Mouse (Mus musculus) lung, postnatal 0 days (tissue): Measurements from ENCODE around the gene Lcor. TPM values are rescaled to one million over a fixed set of nuclear protein-coding genes. Genes with fewer than 3 reads are reported as not detected.

Experiments used
- ATAC-seq: fragments of 200-750 bp; cut with Nextera tagmentation; 2 replicates; pipeline ENCODE4 v1.8.0; 2017; ENCODE audit warnings: moderate library complexity
- DNase-seq: peaks from one replicate; pipeline ENCODE4 v3.0.0-alpha.2; 2016; ENCODE audit warnings: low spot score
- H3K27ac ChIP-seq: fragments of 300-500 bp; sonication (generic); 2 replicates; pipeline ENCODE4 v1.5.1; 2014; ENCODE audit warnings: antibody characterized with exemption, mild to moderate bottlenecking, low read length, mixed read lengths
- H3K27me3 ChIP-seq: fragments of 300-500 bp; sonication (generic); replicated peaks from 2 replicates; pipeline ENCODE4 v1.6.1; 2014; ENCODE audit warnings: low read length, mixed read lengths; ENCODE audit not compliant: insufficient read depth
- H3K36me3 ChIP-seq: fragments of 300-500 bp; sonication (generic); 2 replicates; pipeline ENCODE4 v1.6.1; 2014; ENCODE audit warnings: low read length, mixed read lengths; ENCODE audit not compliant: insufficient read depth
- H3K4me1 ChIP-seq: fragments of 300-500 bp; sonication (generic); 2 replicates; pipeline ENCODE4 v1.6.1; 2014; ENCODE audit warnings: antibody characterized with exemption, low read depth, low read length, mixed read lengths; ENCODE audit not compliant: insufficient read depth
- H3K4me2 ChIP-seq: fragments of 300-500 bp; sonication (generic); replicated peaks from 2 replicates; pipeline ENCODE4 v1.6.1; 2014; ENCODE audit warnings: low read depth, mild to moderate bottlenecking, low read length, moderate library complexity, mixed read lengths
- H3K4me3 ChIP-seq: fragments of 300-500 bp; sonication (generic); 2 replicates; pipeline ENCODE4 v1.5.1; 2014; ENCODE audit warnings: low read depth, low read length
- H3K9ac ChIP-seq: fragments of 300-500 bp; sonication (generic); replicated peaks from 2 replicates; pipeline ENCODE4 v1.6.1; 2014; ENCODE audit warnings: low read depth, mild to moderate bottlenecking
- H3K9me3 ChIP-seq: fragments of 300-500 bp; sonication (generic); 2 replicates; pipeline ENCODE4 v1.6.1; 2016; ENCODE audit warnings: low read length, mixed read lengths
- CTCF ChIP-seq: IDR thresholded peaks from 2 replicates; pipeline ENCODE4 v1.5.1; 2016; ENCODE audit warnings: antibody characterized with exemption, mild to moderate bottlenecking
- EP300 ChIP-seq: IDR thresholded peaks from 2 replicates; pipeline ENCODE4 v1.6.1; 2016; ENCODE audit warnings: antibody characterized with exemption, mild to moderate bottlenecking, control low read depth
- WGBS: fragments of 180-500 bp; shearing (Covaris S2); extraction: QIAGEN DNeasy Blood & Tissue Kit; methylation state at CpG from one replicate; pipeline ENCODE4 v1.1.7; 2014; 5-methylcytosine and 5-hydroxymethylcytosine counted together
- microRNA-seq: library from miRNA; unstranded; fragments of <30 nt; microRNA quantifications from one replicate; pipeline ENCODE4, GENCODE M21; 2016
- polyA plus RNA-seq: library from polyadenylated mRNA; unstranded; fragments of >200 nt; fragmentation: Nextera tagmentation; extraction: Ambion mirVana; gene quantifications from 2 replicates; pipeline ENCODE4 v1.2.1, GENCODE M21; 2015

The Lcor gene
- polyA plus RNA-seq, 1 experiment from 2014 or later = 10.8 TPM

DNA sequence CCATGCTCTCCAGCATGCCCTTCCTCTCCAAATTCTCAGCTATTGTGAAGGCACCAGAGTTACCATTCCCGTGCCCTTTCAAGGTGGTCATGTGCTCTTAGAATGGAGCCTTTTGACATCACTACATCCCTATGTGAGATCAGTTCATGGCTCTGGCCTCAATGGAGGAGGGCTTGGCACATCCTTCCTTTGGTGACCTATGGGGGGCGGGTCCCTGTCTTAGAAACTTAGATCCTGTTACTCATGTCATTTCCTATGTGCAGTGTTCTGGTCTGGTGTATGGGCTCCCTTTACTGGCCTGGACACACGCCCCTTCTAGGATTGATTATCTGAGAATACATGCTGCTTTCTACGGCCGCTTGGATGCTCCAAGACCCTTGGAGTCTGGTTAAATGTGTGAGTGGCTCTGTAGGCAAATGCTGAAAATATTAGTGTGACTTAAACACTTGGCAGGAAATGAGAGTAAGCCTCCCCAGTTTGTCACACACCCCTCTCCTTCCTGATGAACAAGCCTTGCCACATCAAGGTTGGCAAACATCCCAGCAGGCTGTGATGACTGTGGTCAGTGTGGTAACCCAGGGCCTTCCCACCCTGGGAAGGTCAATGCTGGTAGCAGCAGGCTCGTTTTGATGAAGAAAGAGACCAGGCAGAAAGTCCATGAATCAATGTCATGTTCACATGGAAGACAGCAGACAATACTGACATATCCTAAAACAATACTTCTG is 114.9 kb downstream of the Lcor start:
- H3K27ac ChIP-seq = no peak overlapping the region
- no peaks in the 10 kb centered on the region for H3K36me3 ChIP-seq
- WGBS = 53% methylated on average over 6 of the region's 6 CpGs
- ATAC-seq (peak; percentile 91), DNase-seq (peak; percentile 90)
- no peak overlapping the region for H3K9ac ChIP-seq
- TF ChIP-seq EP300 (peak; percentile 73), CTCF (no peak)
- H3K9me3 ChIP-seq = no peaks in the 10 kb centered on the region
- H3K4me3 ChIP-seq = no peak overlapping the region
- no peak overlapping the region for H3K4me2 ChIP-seq
- peaks cover 6% of the 10 kb centered on the region; the same call in 1 of the 2 replicates for H3K4me1 ChIP-seq
- H3K27me3 ChIP-seq = no peaks in the 10 kb centered on the region

GRCm38 (mm10) chr19:41600647-41601046 is 118.2 kb downstream of the Lcor start:
- Histone ChIP-seq H3K9ac (no peak overlapping the region), H3K4me3 (no peak overlapping the region), H3K4me2 (no peak overlapping the region), H3K36me3 (no peaks in the 10 kb centered on the region), H3K9me3 (no peaks in the 10 kb centered on the region), H3K4me1 (peaks cover 6% of the 10 kb centered on the region; the same call in 1 of the 2 replicates), H3K27ac (no peak overlapping the region), H3K27me3 (no peaks in the 10 kb centered on the region)
- WGBS = 60% methylated on average over 11 of the region's 11 CpGs
- no peak for DNase-seq
- no peak for ATAC-seq
- TF ChIP-seq CTCF (no peak), EP300 (no peak)

DNA sequence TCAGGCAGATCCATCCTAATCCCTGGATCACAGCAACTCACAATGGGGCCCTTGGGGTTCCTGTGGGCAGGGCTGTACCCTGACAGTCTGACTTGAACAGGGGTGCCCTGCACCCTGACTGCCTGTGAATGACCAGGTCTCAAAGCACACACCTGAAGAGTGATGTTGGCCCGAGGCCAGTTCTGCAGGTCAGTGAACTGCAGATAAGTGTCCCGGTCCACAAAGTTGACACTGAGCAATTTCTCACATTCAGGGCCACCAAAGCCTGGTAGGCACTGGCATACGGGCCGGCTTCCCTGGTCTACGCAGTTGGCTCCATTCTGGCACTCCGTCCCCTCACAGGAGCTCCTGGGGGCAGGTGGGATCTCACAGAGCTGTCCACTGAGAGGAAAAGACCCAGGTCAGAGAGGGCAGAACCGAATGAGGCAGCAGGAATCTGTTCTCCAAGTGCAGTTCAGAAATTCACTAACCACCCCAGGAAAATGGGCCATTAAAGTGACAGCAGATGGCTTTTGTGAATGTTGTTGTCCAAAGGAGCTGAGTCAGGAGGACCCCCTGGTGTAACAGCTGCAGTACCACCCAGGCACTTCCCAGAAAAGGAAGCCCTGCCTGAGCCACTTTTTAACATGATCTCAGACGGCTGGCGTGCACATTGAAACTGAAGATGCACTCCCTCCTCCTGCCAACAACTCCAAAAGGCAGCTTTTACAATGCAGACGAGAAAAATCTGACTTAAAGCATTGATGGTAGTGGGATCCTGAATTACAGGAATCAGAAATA is 124.0 kb downstream of the Lcor start:
- Histone ChIP-seq H3K9me3 (no peaks in the 10 kb centered on the region), H3K36me3 (no peaks in the 10 kb centered on the region), H3K27me3 (no peaks in the 10 kb centered on the region), H3K9ac (no peak overlapping the region), H3K4me2 (no peak overlapping the region), H3K4me1 (no peaks in the 10 kb centered on the region), H3K4me3 (no peak overlapping the region), H3K27ac (no peak overlapping the region)
- ATAC-seq (peak; percentile 17; the same call in 1 of the 2 replicates), DNase-seq (no peak)
- WGBS = 67% methylated on average over 10 of the region's 10 CpGs
- TF ChIP-seq CTCF = no peak
- TF ChIP-seq EP300 = no peak

DNA sequence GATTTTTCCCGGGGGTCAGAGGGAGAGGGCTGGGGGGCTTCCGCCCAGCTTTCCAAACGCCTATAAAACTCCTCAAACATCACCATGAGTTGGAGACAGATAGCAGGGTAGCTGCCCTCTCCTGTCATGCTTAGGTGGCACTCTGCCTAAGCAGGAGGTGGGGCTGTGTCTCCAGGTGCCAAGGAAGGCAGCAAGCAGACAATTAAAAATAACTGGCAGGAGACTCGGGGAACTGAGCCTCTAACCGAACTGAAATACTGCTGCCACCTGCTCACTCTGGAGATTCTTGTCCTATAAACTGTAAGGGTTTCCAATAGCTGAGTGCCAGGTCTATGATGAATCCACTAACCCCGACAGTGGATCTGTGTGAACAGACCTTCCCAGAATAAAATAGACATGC is 129.2 kb downstream of the Lcor start:
- 74% methylated on average over 6 of the region's 6 CpGs for WGBS
- Histone ChIP-seq H3K4me2 (no peak overlapping the region), H3K4me1 (no peaks in the 10 kb centered on the region), H3K36me3 (no peaks in the 10 kb centered on the region), H3K27me3 (no peaks in the 10 kb centered on the region), H3K4me3 (no peak overlapping the region), H3K9me3 (no peaks in the 10 kb centered on the region), H3K9ac (no peak overlapping the region), H3K27ac (no peak overlapping the region)
- no peak for DNase-seq
- no peak for TF ChIP-seq CTCF
- TF ChIP-seq EP300 = no peak
- no peak for ATAC-seq

Small RNA genes lying within 50 kb of the gene (microRNA-seq; reads per million reads assigned to microRNA genes)
- gene Mir8091 = not detected

Other genes starting within 250 kb of the Lcor start
- gene Tm9sf3, start 218.6 kb upstream of the Lcor start, polyA plus RNA-seq = 93.7 and 109 TPM in 2 replicates
- gene Pik3ap1, start 97.5 kb upstream of the Lcor start, polyA plus RNA-seq = 8.6 and 9.0 TPM in 2 replicates
- 1.2 and 1.3 TPM in 2 replicates for gene Gm340, start 99.7 kb downstream of the Lcor start, polyA plus RNA-seq